Mouse (Mus musculus): ENCODE data around the gene AI593442. TPM values are rescaled to one million over a fixed set of nuclear protein-coding genes. Genes with fewer than 3 reads are reported as not detected.

AI593442 gene
- polyA plus RNA-seq (2012; rRNA removed), result 0.18 and 0.19 TPM in 2 replicates

- no peak for DNase-seq (ENCODE audit: low read depth)
Measured at GRCm38 (mm10) chr9:52679362-52679947, at the start of gene AI593442. TSS of gene AI593442 (minus strand) at chr9:52679780.

DNA sequence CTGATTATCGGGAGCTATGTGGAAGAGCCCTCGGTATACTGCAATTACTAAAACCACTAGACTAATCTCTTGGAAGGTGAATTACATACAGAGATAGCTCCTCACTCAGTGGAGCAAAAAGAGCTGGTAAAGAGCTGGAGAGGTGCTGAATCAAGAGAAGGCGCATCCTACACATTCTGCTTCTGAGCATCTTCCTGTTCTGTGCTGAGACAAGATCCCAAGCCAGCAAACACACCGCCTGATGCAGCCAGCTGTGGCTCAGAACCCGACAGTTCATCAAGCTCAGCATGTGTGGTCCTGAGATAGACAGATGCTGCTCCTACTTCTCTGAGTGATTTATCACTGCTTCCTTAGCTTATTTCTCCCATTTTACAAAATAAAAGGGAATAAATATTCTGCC lies 49.2 kb upstream of the AI593442 start:
- DNase-seq (ENCODE audit: low read depth), result no peak

GRCm38 (mm10) chr9:52722626-52723025 lies 43.0 kb upstream of the AI593442 start:
- DNase-seq (ENCODE audit: low read depth), result no peak

GRCm38 (mm10) chr9:52719562-52719961 lies 40.0 kb upstream of the AI593442 start:
- no peak for DNase-seq (ENCODE audit: low read depth)

GRCm38 (mm10) chr9:52680036-52680435 lies 456 bp upstream of the AI593442 start:
- no peak for DNase-seq (ENCODE audit: low read depth)

- DNase-seq (ENCODE audit: low read depth), result no peak
Measured at GRCm38 (mm10) chr9:52678839-52679215, 753 bp downstream of the AI593442 start.

GRCm38 (mm10) chr9:52678179-52678838 lies 1.3 kb downstream of the AI593442 start:
- no peak for DNase-seq (ENCODE audit: low read depth)

- DNase-seq (ENCODE audit: low read depth), result no peak
Measured at GRCm38 (mm10) chr9:52676587-52676986, 3.0 kb downstream of the AI593442 start.

GRCm38 (mm10) chr9:52675937-52676336 lies 3.6 kb downstream of the AI593442 start:
- no peak for DNase-seq (ENCODE audit: low read depth)

- DNase-seq (ENCODE audit: low read depth), result no peak
Measured at GRCm38 (mm10) chr9:52661422-52661821, 18.2 kb downstream of the AI593442 start.

DNA sequence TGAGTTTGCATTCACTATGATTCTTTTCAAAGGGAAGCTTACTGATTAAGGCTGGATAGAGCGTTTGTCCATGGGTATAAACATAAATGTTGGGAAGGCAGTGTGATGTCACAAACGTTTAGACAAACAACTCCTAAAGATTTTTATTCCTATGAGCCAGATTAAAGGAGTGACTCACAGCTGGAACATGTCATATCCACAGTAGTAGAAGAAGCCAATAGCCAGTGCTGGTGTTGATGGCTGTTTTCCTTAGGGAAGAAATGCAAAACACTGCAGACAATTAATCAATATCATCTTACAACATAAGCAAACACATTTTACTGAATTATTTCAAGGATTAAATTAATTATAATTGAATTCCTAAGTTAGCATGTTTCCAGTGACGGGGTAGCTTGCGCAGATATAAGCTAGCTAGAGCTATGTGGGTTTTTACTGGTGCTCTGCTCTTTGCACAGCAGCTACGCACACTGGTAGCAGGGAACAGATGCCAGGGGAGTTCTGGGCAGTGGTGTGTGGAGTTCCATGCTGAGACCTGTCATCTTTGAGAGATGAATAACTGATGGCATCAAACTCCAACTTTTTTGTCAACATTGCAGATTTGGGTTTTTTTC lies 29.1 kb downstream of the AI593442 start:
- no peak for DNase-seq (ENCODE audit: low read depth)

GRCm38 (mm10) chr9:52645312-52645711 lies 34.3 kb downstream of the AI593442 start:
- no peak for DNase-seq (ENCODE audit: low read depth)

GRCm38 (mm10) chr9:52644626-52645025 lies 35.0 kb downstream of the AI593442 start:
- no peak for DNase-seq (ENCODE audit: low read depth)

- DNase-seq (ENCODE audit: low read depth), result no peak
Measured at GRCm38 (mm10) chr9:52644156-52644555, 35.4 kb downstream of the AI593442 start.

GRCm38 (mm10) chr9:52635991-52636390 lies 43.6 kb downstream of the AI593442 start:
- no peak for DNase-seq (ENCODE audit: low read depth)

DNA sequence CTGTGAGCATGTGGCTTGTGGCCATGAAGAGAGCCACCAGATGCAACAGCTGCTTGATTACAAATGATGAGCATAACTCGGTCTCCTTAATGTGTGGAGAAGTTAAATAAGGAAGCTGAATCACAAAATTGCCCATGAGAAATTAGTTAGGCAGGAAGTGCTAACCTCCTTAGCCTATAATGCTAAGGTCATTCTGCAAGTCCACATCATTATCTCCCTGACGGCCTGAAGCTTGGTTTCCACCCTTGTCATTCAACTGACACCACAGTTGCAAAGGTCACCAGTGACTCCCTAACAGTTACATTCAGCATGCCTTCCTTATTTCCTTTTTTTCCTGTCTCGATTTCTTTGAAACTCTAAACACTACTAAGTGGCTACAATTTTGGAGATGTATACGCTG lies 55.7 kb downstream of the AI593442 start:
- no peak for DNase-seq (ENCODE audit: low read depth)
